In the genomic region with DNA sequence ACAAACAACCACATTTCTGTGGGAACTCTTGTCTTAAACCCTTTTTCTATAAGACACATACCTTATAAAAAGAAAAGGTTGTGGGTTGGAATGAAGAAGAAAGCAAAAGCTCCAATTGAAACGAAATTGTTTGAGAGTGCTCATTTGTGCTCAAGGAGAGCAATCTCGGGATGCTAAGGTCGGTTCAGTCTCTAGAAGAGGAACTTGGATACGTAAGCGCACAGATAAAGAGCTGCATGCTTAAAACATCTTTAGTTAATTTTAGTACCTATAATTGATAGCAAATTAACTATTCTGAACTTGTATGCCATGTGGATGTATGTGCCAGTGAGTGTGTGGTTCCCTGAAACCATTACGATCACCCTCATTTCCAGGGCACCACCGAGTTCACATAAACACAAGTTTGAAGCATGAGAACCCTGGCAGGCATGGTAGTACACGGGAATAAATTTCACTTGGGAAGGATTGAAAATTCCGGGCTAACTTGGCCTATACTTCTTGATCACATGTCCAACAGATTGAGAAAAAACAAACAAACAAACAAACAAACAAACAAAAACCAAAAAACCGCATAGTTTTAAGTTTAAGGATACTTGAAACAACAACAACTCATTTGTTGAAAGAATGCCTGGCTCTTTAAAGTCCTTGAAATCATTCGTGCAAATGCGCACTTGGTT, we compare ENCODE assay signal across 8 mouse cellular contexts. TPM values are rescaled to one million over a fixed set of nuclear protein-coding genes. Genes with fewer than 3 reads are reported as not detected.
A peak's percentile ranks its signal among the peaks of the same experiment; 100 is the strongest.
DNase-seq lines count a peak whose midpoint lies in the region; ATAC-seq and TF ChIP-seq lines count a peak whose summit lies in the region.

No protein-coding gene starts in this region.

- TF ChIP-seq CTCF in E14TG2a.4 (conservative IDR thresholded peaks at IDR 0.05; ENCODE audit: low read length): no peak

- H3K27ac ChIP-seq in heart, embryonic 14.5 days (replicated peaks in 1 of 2; ENCODE audit: control insufficient read depth in 1 of 2, insufficient read depth in 1 of 2, low read depth in 2 of 2, low read length in 2 of 2): peak overlapping the region; percentile 85 to 91
- peak overlapping the region; percentile 98 for H3K27ac ChIP-seq in embryonic facial prominence, embryonic 15.5 days (replicated peaks)
- peak overlapping the region; percentile 97 for H3K27ac ChIP-seq in limb, embryonic 14.5 days (replicated peaks; ENCODE audit: low read depth, low read length)

- ATAC-seq in heart, embryonic 14.5 days (ENCODE audit: insufficient number of reproducible peaks, insufficient read depth, low FRiP score, low read depth): no peak
- ATAC-seq in embryonic facial prominence, embryonic 15.5 days (ENCODE audit: insufficient number of reproducible peaks, low FRiP score, low TSS enrichment, low read depth): no peak
- no peak for ATAC-seq in limb, embryonic 14.5 days (ENCODE audit: low FRiP score, low read depth)

- no peak for DNase-seq in heart, postnatal 25 days (ENCODE audit: low spot score)
- DNase-seq in limb, embryonic 14.5 days (ENCODE audit: low spot score): no peak
- DNase-seq in urinary bladder, adult 2 months (ENCODE audit: low spot score): no peak
- DNase-seq in spleen, postnatal 36 days (ENCODE audit: low spot score in 2 of 2): no peak
- DNase-seq in T-cell, adult 2 months (ENCODE audit: low spot score): no peak

- H3K27me3 ChIP-seq in heart, embryonic 14.5 days (ENCODE audit: control insufficient read depth, insufficient read depth, low read length): no peaks in the 10 kb centered on the region
- H3K27me3 ChIP-seq in E14TG2a.4 (ENCODE audit: insufficient read depth, low read length): peaks cover 28% of the 10 kb centered on the region
- no peaks in the 10 kb centered on the region for H3K27me3 ChIP-seq in embryonic facial prominence, embryonic 15.5 days
- H3K27me3 ChIP-seq in limb, embryonic 14.5 days (ENCODE audit: control insufficient read depth, insufficient read depth, low read length): no peaks in the 10 kb centered on the region

- TF ChIP-seq POLR2A in limb, embryonic 14.5 days (IDR thresholded peaks at IDR 0.05; ENCODE audit: borderline replicate concordance, extremely low read depth, insufficient read depth, insufficient read length): no peak

- peak overlapping the region; percentile 89 for H3K4me2 ChIP-seq in heart, embryonic 14.5 days (ENCODE audit: low read length)
- H3K4me2 ChIP-seq in embryonic facial prominence, embryonic 15.5 days (replicated peaks): peak overlapping the region; percentile 86
- peak overlapping the region; percentile 88 for H3K4me2 ChIP-seq in limb, embryonic 14.5 days (replicated peaks; ENCODE audit: low read depth, low read length, severe bottlenecking)

- no peaks in the 10 kb centered on the region for H3K9me3 ChIP-seq in heart, embryonic 14.5 days (ENCODE audit: control insufficient read depth, low read length)
- H3K9me3 ChIP-seq in E14TG2a.4 (ENCODE audit: low read length): no peaks in the 10 kb centered on the region
- no peaks in the 10 kb centered on the region for H3K9me3 ChIP-seq in embryonic facial prominence, embryonic 15.5 days (replicated peaks)
- no peaks in the 10 kb centered on the region for H3K9me3 ChIP-seq in limb, embryonic 14.5 days (ENCODE audit: control insufficient read depth, low read length)

- 54% methylated on average over 12 of the region's 12 CpGs for WGBS in heart, embryonic 14.5 days
- 38% methylated on average over 12 of the region's 12 CpGs for WGBS in embryonic facial prominence, embryonic 15.5 days
- 50% methylated on average over 12 of the region's 12 CpGs for WGBS in limb, embryonic 14.5 days

- H3K36me3 ChIP-seq in heart, embryonic 14.5 days (ENCODE audit: control insufficient read depth, insufficient read depth, low read length): no peaks in the 10 kb centered on the region
- H3K36me3 ChIP-seq in E14TG2a.4 (ENCODE audit: insufficient read depth, low read length): no peaks in the 10 kb centered on the region
- H3K36me3 ChIP-seq in embryonic facial prominence, embryonic 15.5 days: no peaks in the 10 kb centered on the region
- no peaks in the 10 kb centered on the region for H3K36me3 ChIP-seq in limb, embryonic 14.5 days (ENCODE audit: control insufficient read depth, insufficient read depth, low read length)

- intact Hi-C loops in heart, postnatal 25 days (cut with DNase I): loop anchor here (2.0 to 5.0 kb wide), 3 partner anchors 89 to 1583 kb away; partner anchors contain the start of genes Hist1h2ah, Hist1h2bk and Hist1h4h

- peak overlapping the region; percentile 54 to 82 for H3K4me3 ChIP-seq in heart, embryonic 14.5 days (ENCODE audit: control insufficient read depth in 1 of 2, insufficient read depth in 1 of 2, low read depth in 1 of 2, low read length in 2 of 2)
- H3K4me3 ChIP-seq in E14TG2a.4 (replicated peaks; ENCODE audit: low read length): peak overlapping the region; percentile 82
- peak overlapping the region; percentile 54 for H3K4me3 ChIP-seq in embryonic facial prominence, embryonic 15.5 days (replicated peaks)
- H3K4me3 ChIP-seq in limb, embryonic 14.5 days (replicated peaks; ENCODE audit: low read length): peak overlapping the region; percentile 61

- H3K4me1 ChIP-seq in heart, embryonic 14.5 days (ENCODE audit: control insufficient read depth in 2 of 2, insufficient read depth in 2 of 2, low read length in 2 of 2): peaks cover 2 to 11% of the 10 kb centered on the region in 2 experiments; a peak in 3 of 4 replicates
- peaks cover 28% of the 10 kb centered on the region for H3K4me1 ChIP-seq in E14TG2a.4 (replicated peaks; ENCODE audit: low read depth, low read length)
- peaks cover 10% of the 10 kb centered on the region for H3K4me1 ChIP-seq in embryonic facial prominence, embryonic 15.5 days
- H3K4me1 ChIP-seq in limb, embryonic 14.5 days (ENCODE audit: control insufficient read depth, insufficient read depth, low read length): no peaks in the 10 kb centered on the region

- peak overlapping the region; percentile 87 for H3K9ac ChIP-seq in heart, embryonic 14.5 days (ENCODE audit: low read length)
- peak overlapping the region; percentile 50 for H3K9ac ChIP-seq in embryonic facial prominence, embryonic 15.5 days
- peak overlapping the region; percentile 56 for H3K9ac ChIP-seq in limb, embryonic 14.5 days (ENCODE audit: low read depth, low read length, severe bottlenecking)

RNA-seq across cellular contexts. Expression of gene Hist1h2be, which starts 0.7 kb away (rescaled TPM):
- 1.3 and 1.8 TPM in 2 replicates for polyA plus RNA-seq in heart, embryonic 14.5 days (2014; fragmentation: Nextera tagmentation; extraction: Ambion mirVana)
- 10 to 100 TPM; 10.5 to 10.7 TPM for total RNA-seq in heart, postnatal 25 days (2021)
- polyA plus RNA-seq in embryonic facial prominence, embryonic 15.5 days (2015; fragmentation: Nextera tagmentation; extraction: Ambion mirVana): 2.7 and 3.6 TPM in 2 replicates
- polyA plus RNA-seq in limb, embryonic 14.5 days (2012; rRNA removed): 3.0 and 3.4 TPM in 2 replicates
- 1.2 and 1.5 TPM in 2 replicates for polyA plus RNA-seq in limb, embryonic 14.5 days (2014; fragmentation: Nextera tagmentation; extraction: Ambion mirVana)
- 2.6 and 3.4 TPM in 2 replicates for polyA plus RNA-seq in urinary bladder, adult 2 months (2012; rRNA removed)

RNA-seq across cellular contexts. Expression of gene Hist1h1e, which starts 2.2 kb away (rescaled TPM):
- 8.7 and 10.0 TPM in 2 replicates for polyA plus RNA-seq in heart, embryonic 14.5 days (2014; fragmentation: Nextera tagmentation; extraction: Ambion mirVana)
- total RNA-seq in heart, postnatal 25 days (2021): 10 to 100 TPM; 35.6 to 42.0 TPM
- 14.7 and 20.7 TPM in 2 replicates for polyA plus RNA-seq in embryonic facial prominence, embryonic 15.5 days (2015; fragmentation: Nextera tagmentation; extraction: Ambion mirVana)
- polyA plus RNA-seq in limb, embryonic 14.5 days (2012; rRNA removed): 7.4 and 7.7 TPM in 2 replicates
- 15.8 and 16.4 TPM in 2 replicates for polyA plus RNA-seq in limb, embryonic 14.5 days (2014; fragmentation: Nextera tagmentation; extraction: Ambion mirVana)
- polyA plus RNA-seq in urinary bladder, adult 2 months (2012; rRNA removed): 1.1 and 2.4 TPM in 2 replicates

RNA-seq across cellular contexts. Expression of gene Hist1h4d, which starts 38.8 kb away (rescaled TPM):
- polyA plus RNA-seq in heart, embryonic 14.5 days (2014; fragmentation: Nextera tagmentation; extraction: Ambion mirVana): 38.6 and 49.0 TPM in 2 replicates
- 10 to 100 TPM; 54.4 to 63.1 TPM for total RNA-seq in heart, postnatal 25 days (2021)
- polyA plus RNA-seq in embryonic facial prominence, embryonic 15.5 days (2015; fragmentation: Nextera tagmentation; extraction: Ambion mirVana): 86.2 and 107 TPM in 2 replicates
- polyA plus RNA-seq in limb, embryonic 14.5 days (2012; rRNA removed): 9.4 and 9.8 TPM in 2 replicates
- 95.5 and 101 TPM in 2 replicates for polyA plus RNA-seq in limb, embryonic 14.5 days (2014; fragmentation: Nextera tagmentation; extraction: Ambion mirVana)
- polyA plus RNA-seq in urinary bladder, adult 2 months (2012; rRNA removed): 0.47 and 3.4 TPM in 2 replicates

RNA-seq across cellular contexts. Expression of gene Hist1h3d, which starts 44.6 kb away (rescaled TPM):
- 2.2 and 3.7 TPM in 2 replicates for polyA plus RNA-seq in heart, embryonic 14.5 days (2014; fragmentation: Nextera tagmentation; extraction: Ambion mirVana)
- 1 to 10 TPM; 3.4 to 3.6 TPM for total RNA-seq in heart, postnatal 25 days (2021)
- 5.0 and 6.0 TPM in 2 replicates for polyA plus RNA-seq in embryonic facial prominence, embryonic 15.5 days (2015; fragmentation: Nextera tagmentation; extraction: Ambion mirVana)
- 30.0 and 33.8 TPM in 2 replicates for polyA plus RNA-seq in limb, embryonic 14.5 days (2012; rRNA removed)
- polyA plus RNA-seq in limb, embryonic 14.5 days (2014; fragmentation: Nextera tagmentation; extraction: Ambion mirVana): 6.8 and 10.4 TPM in 2 replicates
- 2.5 and 2.6 TPM in 2 replicates for polyA plus RNA-seq in urinary bladder, adult 2 months (2012; rRNA removed)

RNA-seq across cellular contexts. Expression of gene Hist1h2ad, which starts 46.0 kb away (rescaled TPM):
- 0.44 and 0.53 TPM in 2 replicates for polyA plus RNA-seq in heart, embryonic 14.5 days (2014; fragmentation: Nextera tagmentation; extraction: Ambion mirVana)
- 1 to 10 TPM; 2.4 to 4.8 TPM for total RNA-seq in heart, postnatal 25 days (2021)
- 1.8 and 3.9 TPM in 2 replicates for polyA plus RNA-seq in embryonic facial prominence, embryonic 15.5 days (2015; fragmentation: Nextera tagmentation; extraction: Ambion mirVana)
- 6.1 and 13.9 TPM in 2 replicates for polyA plus RNA-seq in limb, embryonic 14.5 days (2012; rRNA removed)
- 1.2 and 5.3 TPM in 2 replicates for polyA plus RNA-seq in limb, embryonic 14.5 days (2014; fragmentation: Nextera tagmentation; extraction: Ambion mirVana)
- 1.6 and 1.9 TPM in 2 replicates for polyA plus RNA-seq in urinary bladder, adult 2 months (2012; rRNA removed)
